Mouse (Mus musculus) cerebellum, postnatal 10 days (tissue): ENCODE data around the gene Zfpm1.

Source experiments
- DNase-seq, 2 experiments: peaks; one replicate each; pipeline ENCODE4 v3.0.0; 2021; ENCODE audit warnings: mixed read lengths in 2 of 2

The Zfpm1 gene

GRCm38 (mm10) chr8:122282035-122282358, at the start of gene Zfpm1:
Zfpm1 (plus strand) TSS chr8:122282141.
- no peak for DNase-seq

GRCm38 (mm10) chr8:122234055-122234454, 47.9 kb upstream of the Zfpm1 start:
- DNase-seq = peak; percentile 70 to 76

GRCm38 (mm10) chr8:122236521-122236920, 45.4 kb upstream of the Zfpm1 start:
- DNase-seq = peak; percentile 69

GRCm38 (mm10) chr8:122238225-122238624, 43.7 kb upstream of the Zfpm1 start:
- no peak for DNase-seq

GRCm38 (mm10) chr8:122238731-122239130, 43.2 kb upstream of the Zfpm1 start:
- no peak for DNase-seq

- DNase-seq = peak; percentile 82 to 87
Measured at GRCm38 (mm10) chr8:122240241-122241026, 41.5 kb upstream of the Zfpm1 start.

- peak in 1 of 2 experiments; percentile 31 for DNase-seq
Measured at GRCm38 (mm10) chr8:122243310-122243709, 38.6 kb upstream of the Zfpm1 start.

- no peak for DNase-seq
Measured at GRCm38 (mm10) chr8:122245161-122245560, 36.8 kb upstream of the Zfpm1 start.

- DNase-seq = peak; percentile 46 to 66
Measured at GRCm38 (mm10) chr8:122246257-122247211, 35.4 kb upstream of the Zfpm1 start.

GRCm38 (mm10) chr8:122251739-122252138, 30.2 kb upstream of the Zfpm1 start:
- DNase-seq = no peak

GRCm38 (mm10) chr8:122252366-122252765, 29.6 kb upstream of the Zfpm1 start:
- DNase-seq = peak; percentile 66 to 70

- peak; percentile 87 to 91 for DNase-seq
Measured at GRCm38 (mm10) chr8:122259351-122259750, 22.6 kb upstream of the Zfpm1 start.

GRCm38 (mm10) chr8:122260755-122261154, 21.2 kb upstream of the Zfpm1 start:
- DNase-seq = peak in 1 of 2 experiments; percentile 35

- peak; percentile 69 to 75 for DNase-seq
Measured at GRCm38 (mm10) chr8:122262835-122263234, 19.1 kb upstream of the Zfpm1 start.

GRCm38 (mm10) chr8:122264243-122264642, 17.7 kb upstream of the Zfpm1 start:
- DNase-seq = peak; percentile 84 to 89

- DNase-seq = peak; percentile 59 to 67
Measured at GRCm38 (mm10) chr8:122265522-122265921, 16.4 kb upstream of the Zfpm1 start.

- DNase-seq = peak; percentile 73 to 82
Measured at GRCm38 (mm10) chr8:122266867-122267266, 15.1 kb upstream of the Zfpm1 start.

- DNase-seq = no peak
Measured at GRCm38 (mm10) chr8:122268861-122269260, 13.1 kb upstream of the Zfpm1 start.

GRCm38 (mm10) chr8:122269404-122269803, 12.5 kb upstream of the Zfpm1 start:
- peak; percentile 94 to 97 for DNase-seq

GRCm38 (mm10) chr8:122270555-122270954, 11.4 kb upstream of the Zfpm1 start:
- peak; percentile 51 to 67 for DNase-seq

GRCm38 (mm10) chr8:122273152-122273551, 8.8 kb upstream of the Zfpm1 start:
- peak; percentile 92 to 93 for DNase-seq

- DNase-seq = no peak
Measured at GRCm38 (mm10) chr8:122273826-122274225, 8.1 kb upstream of the Zfpm1 start.

GRCm38 (mm10) chr8:122274651-122275391, 7.1 kb upstream of the Zfpm1 start:
- no peak for DNase-seq
